Mouse (Mus musculus): ENCODE measurements around the gene Spem2. TPM values are rescaled to one million over a fixed set of nuclear protein-coding genes. Genes with fewer than 3 reads are reported as not detected.

Spem2 gene
- polyA plus RNA-seq, 1 experiment = not detected

DNA sequence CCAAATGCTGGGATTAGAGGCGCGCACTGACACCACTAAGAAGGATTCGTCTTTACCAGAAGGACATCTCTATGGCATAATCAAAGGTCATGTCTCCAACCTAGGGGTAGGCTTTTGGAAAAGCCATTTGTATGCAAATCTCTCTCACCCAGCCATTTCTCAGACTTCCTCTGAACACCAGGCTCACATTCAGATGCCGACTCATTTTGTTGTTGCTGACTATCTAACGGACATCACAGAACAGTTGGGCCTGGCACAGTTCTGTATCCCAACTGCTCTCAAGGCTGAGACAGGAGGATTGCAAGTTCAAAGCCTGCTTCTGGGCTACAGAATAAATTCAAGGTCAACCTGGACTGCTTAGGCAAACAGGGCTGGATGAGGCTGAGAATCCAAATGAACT lies 31.0 kb downstream of the Spem2 start:
- WGBS = 75% methylated on average over 5 of the region's 5 CpGs
- no peak overlapping the region for H3K27ac ChIP-seq (ENCODE audit: control insufficient read depth, insufficient read depth, low read depth, low read length, poor library complexity)
- TF ChIP-seq CTCF (IDR thresholded peaks at IDR 0.05; ENCODE audit: control insufficient read depth, insufficient read depth, low read length) = no peak
- TF ChIP-seq POLR2A (IDR thresholded peaks at IDR 0.05; ENCODE audit: borderline replicate concordance, control insufficient read depth, low read depth, low read length) = no peak
- H3K4me1 ChIP-seq (ENCODE audit: control insufficient read depth, insufficient read depth, low read length) = no peaks in the 10 kb centered on the region; the same call in 1 of the 2 replicates
- H3K4me3 ChIP-seq (replicated peaks; ENCODE audit: control insufficient read depth, low read depth, low read length) = no peak overlapping the region

DNA sequence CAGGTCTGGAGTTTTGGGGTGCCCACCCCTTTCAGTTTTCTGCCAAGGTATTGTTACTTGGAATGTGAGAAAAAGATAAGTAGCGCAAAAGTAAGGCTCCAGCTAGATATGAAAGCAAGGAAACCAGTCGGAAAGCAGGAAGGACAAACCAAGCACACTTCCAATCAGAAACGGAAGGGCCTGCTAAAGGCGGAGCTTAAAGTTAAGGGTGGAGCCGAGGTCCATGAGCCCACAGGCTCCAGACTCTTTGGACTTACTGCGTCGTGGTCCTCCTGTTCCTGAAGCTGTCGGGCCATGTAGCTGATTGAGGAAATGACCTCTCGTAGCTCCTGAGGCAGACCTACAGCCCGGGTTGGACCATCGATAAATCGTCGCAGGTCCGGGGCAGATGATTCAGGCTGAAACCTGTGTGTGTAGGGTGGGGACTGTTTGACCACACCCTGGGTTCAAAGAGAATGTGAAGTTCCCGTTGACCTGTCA lies 33.4 kb downstream of the Spem2 start:
- Histone ChIP-seq H3K4me1 (ENCODE audit: control insufficient read depth, insufficient read depth, low read length) (no peaks in the 10 kb centered on the region; the same call in 1 of the 2 replicates), H3K4me3 (replicated peaks; ENCODE audit: control insufficient read depth, low read depth, low read length) (peak overlapping the region; percentile 32), H3K27ac (ENCODE audit: control insufficient read depth, insufficient read depth, low read depth, low read length, poor library complexity) (no peak overlapping the region)
- WGBS = 43% methylated on average over 15 of the region's 15 CpGs
- TF ChIP-seq POLR2A (IDR thresholded peaks at IDR 0.05; ENCODE audit: borderline replicate concordance, control insufficient read depth, low read depth, low read length) = no peak
- TF ChIP-seq CTCF (IDR thresholded peaks at IDR 0.05; ENCODE audit: control insufficient read depth, insufficient read depth, low read length) = no peak

DNA sequence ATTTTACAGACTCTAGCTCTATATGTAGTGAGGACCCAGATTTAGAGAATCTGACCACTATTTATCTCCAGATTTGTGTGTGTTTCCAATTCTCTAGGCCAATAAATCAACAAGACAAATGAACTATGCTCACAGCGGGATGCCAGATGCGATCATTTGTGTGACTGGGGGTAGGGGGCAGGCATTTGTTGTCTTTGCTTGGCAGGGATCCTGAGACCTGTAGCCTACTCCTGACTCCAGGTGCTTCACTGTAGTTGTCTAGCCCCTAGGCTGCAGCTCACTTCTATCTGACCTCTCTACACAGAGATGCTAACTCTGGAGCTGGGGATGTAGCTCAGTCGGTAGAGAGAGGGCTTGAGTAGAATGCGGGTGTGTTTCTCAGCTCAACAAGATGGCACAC lies 36.4 kb downstream of the Spem2 start:
- 74% methylated on average over 4 of the region's 4 CpGs for WGBS
- H3K4me1 ChIP-seq (ENCODE audit: control insufficient read depth, insufficient read depth, low read length) = no peaks in the 10 kb centered on the region; the same call in 1 of the 2 replicates
- H3K4me3 ChIP-seq (replicated peaks; ENCODE audit: control insufficient read depth, low read depth, low read length) = no peak overlapping the region
- TF ChIP-seq POLR2A (IDR thresholded peaks at IDR 0.05; ENCODE audit: borderline replicate concordance, control insufficient read depth, low read depth, low read length) (no peak), CTCF (IDR thresholded peaks at IDR 0.05; ENCODE audit: control insufficient read depth, insufficient read depth, low read length) (no peak)
- no peak overlapping the region for H3K27ac ChIP-seq (ENCODE audit: control insufficient read depth, insufficient read depth, low read depth, low read length, poor library complexity)

DNA sequence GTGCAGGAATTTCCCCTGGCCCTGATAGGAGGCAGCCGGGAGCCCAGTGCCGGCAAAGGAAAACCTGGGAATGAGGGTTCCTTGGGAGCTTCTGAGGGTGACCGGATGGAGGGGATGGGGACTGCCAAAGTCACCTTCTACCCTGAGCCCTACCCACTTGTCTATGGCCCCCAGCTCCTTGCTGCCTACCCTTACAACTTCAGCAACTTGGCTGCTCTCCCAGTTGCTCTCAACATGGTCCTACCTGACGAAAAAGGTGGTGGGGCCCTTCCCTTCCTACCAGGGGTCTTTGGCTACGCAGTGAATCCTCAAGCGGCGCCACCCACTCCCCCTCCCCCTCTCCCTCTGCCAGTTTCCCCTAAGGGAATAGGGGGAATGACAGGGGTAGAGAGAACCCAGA lies 39.3 kb downstream of the Spem2 start:
- Histone ChIP-seq H3K27ac (ENCODE audit: control insufficient read depth, insufficient read depth, low read depth, low read length, poor library complexity) (no peak overlapping the region), H3K4me3 (replicated peaks; ENCODE audit: control insufficient read depth, low read depth, low read length) (no peak overlapping the region), H3K4me1 (ENCODE audit: control insufficient read depth, insufficient read depth, low read length) (no peaks in the 10 kb centered on the region; the same call in 1 of the 2 replicates)
- 76% methylated on average over 7 of the region's 7 CpGs for WGBS
- TF ChIP-seq CTCF (IDR thresholded peaks at IDR 0.05; ENCODE audit: control insufficient read depth, insufficient read depth, low read length) (no peak), POLR2A (IDR thresholded peaks at IDR 0.05; ENCODE audit: borderline replicate concordance, control insufficient read depth, low read depth, low read length) (no peak)

DNA sequence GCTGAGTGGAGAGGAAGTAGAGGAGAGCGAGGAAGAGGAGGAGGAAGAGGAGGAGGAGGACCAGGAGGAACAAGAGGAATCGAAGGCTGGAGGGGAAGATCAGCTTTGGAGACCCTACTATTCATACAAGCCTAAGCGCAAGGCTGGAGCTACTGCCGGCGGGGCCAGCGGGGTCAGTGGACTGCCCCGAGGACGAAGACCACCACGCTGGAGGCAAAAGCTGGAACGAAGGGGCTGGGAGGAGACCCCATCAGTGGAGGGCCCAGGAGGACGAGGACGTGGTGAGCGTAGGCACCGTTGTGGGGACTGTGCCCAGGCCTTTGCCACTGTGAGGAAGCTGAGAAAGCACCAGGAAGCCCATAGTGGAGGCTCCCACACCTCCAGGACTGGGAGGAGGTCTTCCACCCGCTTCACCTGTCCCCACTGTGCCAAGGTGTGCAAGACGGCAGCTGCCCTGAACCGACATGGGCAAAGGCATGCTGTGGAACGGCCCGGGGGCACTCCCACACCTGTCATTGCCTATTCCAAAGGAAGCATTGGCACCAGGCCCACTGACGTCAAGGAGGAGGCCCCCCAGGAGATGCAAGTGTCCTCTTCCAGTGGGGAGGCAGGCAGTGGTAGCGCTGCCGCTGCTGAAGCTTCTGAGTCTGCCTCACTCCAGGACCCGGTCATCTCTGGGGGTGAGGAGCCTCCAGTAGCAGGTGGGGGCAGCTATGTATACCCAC lies 39.8 kb downstream of the Spem2 start:
- TF ChIP-seq CTCF (IDR thresholded peaks at IDR 0.05; ENCODE audit: control insufficient read depth, insufficient read depth, low read length) = no peak
- no peak for TF ChIP-seq POLR2A (IDR thresholded peaks at IDR 0.05; ENCODE audit: borderline replicate concordance, control insufficient read depth, low read depth, low read length)
- no peak overlapping the region for H3K4me3 ChIP-seq (replicated peaks; ENCODE audit: control insufficient read depth, low read depth, low read length)
- WGBS = 73% methylated on average over 23 of the region's 23 CpGs
- H3K27ac ChIP-seq (ENCODE audit: control insufficient read depth, insufficient read depth, low read depth, low read length, poor library complexity) = no peak overlapping the region
- no peaks in the 10 kb centered on the region; the same call in 1 of the 2 replicates for H3K4me1 ChIP-seq (ENCODE audit: control insufficient read depth, insufficient read depth, low read length)

DNA sequence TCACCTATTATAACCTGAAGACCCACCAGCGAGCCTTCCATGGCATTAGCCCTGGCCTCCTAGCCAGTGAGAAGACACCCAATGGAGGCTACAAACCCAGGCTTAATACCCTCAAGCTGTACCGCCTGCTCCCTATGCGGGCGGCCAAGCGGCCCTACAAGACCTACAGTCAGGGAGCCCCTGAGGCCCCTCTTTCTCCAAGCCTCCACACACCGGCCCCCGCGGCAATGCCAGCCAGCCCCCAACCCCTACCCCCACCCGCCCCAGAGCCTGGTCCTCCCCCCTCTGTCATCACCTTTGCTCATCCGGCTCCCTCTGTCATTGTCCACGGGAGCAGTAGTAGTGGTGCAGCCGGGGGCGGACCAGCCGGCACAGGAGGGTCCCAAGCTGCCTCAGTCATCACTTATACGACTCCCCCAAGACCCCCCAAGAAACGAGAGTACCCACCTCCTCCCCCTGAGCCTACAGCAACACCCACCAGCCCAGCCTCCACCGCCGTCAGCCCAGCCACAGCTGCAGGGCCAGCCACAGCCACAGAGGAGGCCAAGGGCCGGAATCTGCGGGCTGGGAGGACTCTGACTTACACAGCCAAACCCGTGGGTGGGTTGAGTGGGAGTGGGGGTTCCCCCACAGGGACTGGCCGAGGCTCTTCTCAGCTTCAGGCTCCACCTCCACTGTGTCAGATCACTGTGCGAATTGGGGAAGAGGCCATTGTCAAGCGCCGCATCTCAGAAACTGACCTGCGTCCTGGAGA lies 40.6 kb downstream of the Spem2 start:
- Histone ChIP-seq H3K4me1 (ENCODE audit: control insufficient read depth, insufficient read depth, low read length) (no peaks in the 10 kb centered on the region; the same call in 1 of the 2 replicates), H3K27ac (ENCODE audit: control insufficient read depth, insufficient read depth, low read depth, low read length, poor library complexity) (no peak overlapping the region), H3K4me3 (replicated peaks; ENCODE audit: control insufficient read depth, low read depth, low read length) (no peak overlapping the region)
- WGBS = 64% methylated on average over 26 of the region's 26 CpGs
- TF ChIP-seq POLR2A (IDR thresholded peaks at IDR 0.05; ENCODE audit: borderline replicate concordance, control insufficient read depth, low read depth, low read length) (no peak), CTCF (IDR thresholded peaks at IDR 0.05; ENCODE audit: control insufficient read depth, insufficient read depth, low read length) (no peak)

DNA sequence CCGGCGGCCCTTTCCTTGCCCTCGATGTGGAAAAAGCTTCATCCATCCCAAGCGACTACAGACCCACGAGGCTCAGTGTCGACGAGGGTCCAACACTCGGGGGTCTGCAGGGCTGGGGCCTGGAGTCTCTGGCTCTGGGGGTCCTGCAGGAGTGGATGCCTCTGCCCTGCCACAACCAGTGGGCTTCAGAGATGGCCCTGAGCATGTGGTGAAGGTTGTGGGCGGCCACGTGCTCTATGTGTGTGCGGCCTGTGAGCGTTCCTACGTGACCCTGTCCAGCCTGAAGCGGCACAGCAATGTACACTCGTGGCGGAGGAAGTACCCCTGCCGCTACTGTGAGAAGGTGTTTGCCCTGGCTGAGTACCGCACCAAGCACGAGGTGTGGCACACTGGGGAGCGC lies 41.8 kb downstream of the Spem2 start:
- Histone ChIP-seq H3K4me1 (ENCODE audit: control insufficient read depth, insufficient read depth, low read length) (no peaks in the 10 kb centered on the region; the same call in 1 of the 2 replicates), H3K27ac (ENCODE audit: control insufficient read depth, insufficient read depth, low read depth, low read length, poor library complexity) (no peak overlapping the region), H3K4me3 (replicated peaks; ENCODE audit: control insufficient read depth, low read depth, low read length) (no peak overlapping the region)
- TF ChIP-seq POLR2A (IDR thresholded peaks at IDR 0.05; ENCODE audit: borderline replicate concordance, control insufficient read depth, low read depth, low read length) (no peak), CTCF (IDR thresholded peaks at IDR 0.05; ENCODE audit: control insufficient read depth, insufficient read depth, low read length) (no peak)
- 89% methylated on average over 20 of the region's 20 CpGs for WGBS

DNA sequence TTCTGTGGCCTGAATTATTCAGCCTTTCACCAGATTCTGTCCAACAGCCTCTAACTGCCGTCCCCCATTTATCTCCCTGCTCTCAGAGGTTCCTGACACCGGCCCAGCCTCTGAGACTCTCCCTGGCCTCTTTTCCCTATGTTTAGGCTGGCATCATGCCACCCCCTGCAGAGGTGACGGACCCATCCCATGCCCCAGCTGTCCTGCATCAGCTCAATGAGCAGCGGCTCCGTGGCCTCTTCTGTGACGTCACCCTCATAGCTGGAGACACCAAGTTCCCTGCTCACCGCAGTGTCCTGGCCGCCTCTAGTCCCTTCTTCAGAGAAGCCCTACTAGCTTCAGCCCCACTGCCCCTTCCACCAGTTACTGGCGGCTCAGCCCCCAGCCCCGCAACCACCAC lies 42.5 kb downstream of the Spem2 start:
- Histone ChIP-seq H3K4me1 (ENCODE audit: control insufficient read depth, insufficient read depth, low read length) (no peaks in the 10 kb centered on the region; the same call in 1 of the 2 replicates), H3K4me3 (replicated peaks; ENCODE audit: control insufficient read depth, low read depth, low read length) (no peak overlapping the region), H3K27ac (ENCODE audit: control insufficient read depth, insufficient read depth, low read depth, low read length, poor library complexity) (no peak overlapping the region)
- TF ChIP-seq POLR2A (IDR thresholded peaks at IDR 0.05; ENCODE audit: borderline replicate concordance, control insufficient read depth, low read depth, low read length) (no peak), CTCF (IDR thresholded peaks at IDR 0.05; ENCODE audit: control insufficient read depth, insufficient read depth, low read length) (no peak)
- WGBS = 87% methylated on average over 10 of the region's 10 CpGs
